Mouse (Mus musculus) right cerebral cortex, postnatal 4 days (tissue): ENCODE measurements around the gene Lnpk.

Experiments used
- DNase-seq: peaks from one replicate; pipeline ENCODE4 v3.0.0-alpha.2; 2022

The Lnpk gene

GRCm38 (mm10) chr2:74488443-74488842, 90.8 kb downstream of the Lnpk start:
- no peak for DNase-seq

- DNase-seq: no peak
These were observed 96.6 kb downstream of the Lnpk start for GRCm38 (mm10) chr2:74482651-74483050.

GRCm38 (mm10) chr2:74482086-74482485, 97.1 kb downstream of the Lnpk start:
- no peak for DNase-seq
